Mouse (Mus musculus): ENCODE data around the gene Rrp1b. TPM values are rescaled to one million over a fixed set of nuclear protein-coding genes. Genes with fewer than 3 reads are reported as not detected.

The Rrp1b gene
- polyA plus RNA-seq, 1 experiment from 2014 or later = 65.1 TPM

GRCm38 (mm10) chr17:32034322-32034721 lies 1.6 kb upstream of the Rrp1b start:
- 86% methylated on average over 23 of the region's 23 CpGs for WGBS
- Histone ChIP-seq H3K4me3 (ENCODE audit: low read depth, low read length) (no peak overlapping the region), H3K27me3 (ENCODE audit: control insufficient read depth, insufficient read depth, low read length) (no peaks in the 10 kb centered on the region), H3K36me3 (replicated peaks; ENCODE audit: control insufficient read depth, insufficient read depth, low read depth, low read length) (no peaks in the 10 kb centered on the region), H3K4me2 (ENCODE audit: low read depth, low read length) (no peak overlapping the region), H3K27ac (replicated peaks; ENCODE audit: low read depth, low read length) (no peak overlapping the region), H3K9me3 (replicated peaks; ENCODE audit: control insufficient read depth, low read length) (no peaks in the 10 kb centered on the region), H3K9ac (replicated peaks; ENCODE audit: low read length) (no peak overlapping the region), H3K4me1 (ENCODE audit: control insufficient read depth, insufficient read depth, low read length) (no peaks in the 10 kb centered on the region)
- ATAC-seq (replicated peaks; ENCODE audit: insufficient number of reproducible peaks, low FRiP score, low TSS enrichment, low read depth) (no peak), DNase-seq (ENCODE audit: low spot score) (no peak)

GRCm38 (mm10) chr17:32036509-32037438 lies 874 bp downstream of the Rrp1b start:
- peak; percentile 55 for DNase-seq (ENCODE audit: low spot score)
- no peaks in the 10 kb centered on the region for H3K36me3 ChIP-seq (replicated peaks; ENCODE audit: control insufficient read depth, insufficient read depth, low read depth, low read length)
- ATAC-seq (replicated peaks; ENCODE audit: insufficient number of reproducible peaks, low FRiP score, low TSS enrichment, low read depth) = peak; percentile 57
- H3K4me2 ChIP-seq (ENCODE audit: low read depth, low read length) = peak overlapping the region; percentile 79
- H3K9ac ChIP-seq (replicated peaks; ENCODE audit: low read length) = peak overlapping the region; percentile 89
- peak overlapping the region; percentile 79 for H3K27ac ChIP-seq (replicated peaks; ENCODE audit: low read depth, low read length)
- WGBS = under 1% methylated on average over 46 of the region's 46 CpGs
- no peaks in the 10 kb centered on the region for H3K4me1 ChIP-seq (ENCODE audit: control insufficient read depth, insufficient read depth, low read length)
- peak overlapping the region; percentile 97 for H3K4me3 ChIP-seq (ENCODE audit: low read depth, low read length)
- no peaks in the 10 kb centered on the region for H3K9me3 ChIP-seq (replicated peaks; ENCODE audit: control insufficient read depth, low read length)
- H3K27me3 ChIP-seq (ENCODE audit: control insufficient read depth, insufficient read depth, low read length) = no peaks in the 10 kb centered on the region

GRCm38 (mm10) chr17:32040263-32040662 lies 4.4 kb downstream of the Rrp1b start:
- Histone ChIP-seq H3K4me1 (ENCODE audit: control insufficient read depth, insufficient read depth, low read length) (no peaks in the 10 kb centered on the region), H3K27ac (replicated peaks; ENCODE audit: low read depth, low read length) (no peak overlapping the region), H3K4me2 (ENCODE audit: low read depth, low read length) (no peak overlapping the region), H3K9me3 (replicated peaks; ENCODE audit: control insufficient read depth, low read length) (no peaks in the 10 kb centered on the region), H3K27me3 (ENCODE audit: control insufficient read depth, insufficient read depth, low read length) (no peaks in the 10 kb centered on the region), H3K36me3 (replicated peaks; ENCODE audit: control insufficient read depth, insufficient read depth, low read depth, low read length) (no peaks in the 10 kb centered on the region), H3K4me3 (ENCODE audit: low read depth, low read length) (no peak overlapping the region), H3K9ac (replicated peaks; ENCODE audit: low read length) (no peak overlapping the region)
- ATAC-seq (replicated peaks; ENCODE audit: insufficient number of reproducible peaks, low FRiP score, low TSS enrichment, low read depth) (no peak), DNase-seq (ENCODE audit: low spot score) (no peak)
- 90% methylated on average over 10 of the region's 10 CpGs for WGBS

- Histone ChIP-seq H3K27ac (replicated peaks; ENCODE audit: low read depth, low read length) (no peak overlapping the region), H3K36me3 (replicated peaks; ENCODE audit: control insufficient read depth, insufficient read depth, low read depth, low read length) (no peaks in the 10 kb centered on the region; the same call in none of the 2 replicates), H3K4me3 (ENCODE audit: low read depth, low read length) (no peak overlapping the region), H3K9ac (replicated peaks; ENCODE audit: low read length) (no peak overlapping the region), H3K9me3 (replicated peaks; ENCODE audit: control insufficient read depth, low read length) (no peaks in the 10 kb centered on the region), H3K4me2 (ENCODE audit: low read depth, low read length) (no peak overlapping the region), H3K4me1 (ENCODE audit: control insufficient read depth, insufficient read depth, low read length) (no peaks in the 10 kb centered on the region), H3K27me3 (ENCODE audit: control insufficient read depth, insufficient read depth, low read length) (no peaks in the 10 kb centered on the region)
- WGBS = 88% methylated on average over 5 of the region's 5 CpGs
- DNase-seq (ENCODE audit: low spot score) (no peak), ATAC-seq (replicated peaks; ENCODE audit: insufficient number of reproducible peaks, low FRiP score, low TSS enrichment, low read depth) (no peak)
These were observed 10.6 kb downstream of the Rrp1b start for GRCm38 (mm10) chr17:32046541-32046940.

GRCm38 (mm10) chr17:32048351-32048750 lies 12.5 kb downstream of the Rrp1b start:
- WGBS = 86% methylated on average over 5 of the region's 5 CpGs
- Histone ChIP-seq H3K27ac (replicated peaks; ENCODE audit: low read depth, low read length) (no peak overlapping the region), H3K9me3 (replicated peaks; ENCODE audit: control insufficient read depth, low read length) (no peaks in the 10 kb centered on the region), H3K4me2 (ENCODE audit: low read depth, low read length) (no peak overlapping the region), H3K4me3 (ENCODE audit: low read depth, low read length) (no peak overlapping the region), H3K27me3 (ENCODE audit: control insufficient read depth, insufficient read depth, low read length) (no peaks in the 10 kb centered on the region), H3K36me3 (replicated peaks; ENCODE audit: control insufficient read depth, insufficient read depth, low read depth, low read length) (peaks cover 2% of the 10 kb centered on the region), H3K9ac (replicated peaks; ENCODE audit: low read length) (no peak overlapping the region), H3K4me1 (ENCODE audit: control insufficient read depth, insufficient read depth, low read length) (no peaks in the 10 kb centered on the region)
- DNase-seq (ENCODE audit: low spot score) (no peak), ATAC-seq (replicated peaks; ENCODE audit: insufficient number of reproducible peaks, low FRiP score, low TSS enrichment, low read depth) (no peak)

GRCm38 (mm10) chr17:32049914-32050313 lies 14.0 kb downstream of the Rrp1b start:
- no peak overlapping the region for H3K27ac ChIP-seq (replicated peaks; ENCODE audit: low read depth, low read length)
- H3K4me3 ChIP-seq (ENCODE audit: low read depth, low read length) = no peak overlapping the region
- no peaks in the 10 kb centered on the region for H3K27me3 ChIP-seq (ENCODE audit: control insufficient read depth, insufficient read depth, low read length)
- WGBS = 79% methylated on average over 4 of the region's 4 CpGs
- peaks cover 4% of the 10 kb centered on the region for H3K36me3 ChIP-seq (replicated peaks; ENCODE audit: control insufficient read depth, insufficient read depth, low read depth, low read length)
- no peaks in the 10 kb centered on the region for H3K4me1 ChIP-seq (ENCODE audit: control insufficient read depth, insufficient read depth, low read length)
- H3K9ac ChIP-seq (replicated peaks; ENCODE audit: low read length) = no peak overlapping the region
- H3K4me2 ChIP-seq (ENCODE audit: low read depth, low read length) = no peak overlapping the region
- ATAC-seq (replicated peaks; ENCODE audit: insufficient number of reproducible peaks, low FRiP score, low TSS enrichment, low read depth) (no peak), DNase-seq (ENCODE audit: low spot score) (no peak)
- no peaks in the 10 kb centered on the region for H3K9me3 ChIP-seq (replicated peaks; ENCODE audit: control insufficient read depth, low read length)

- Histone ChIP-seq H3K36me3 (replicated peaks; ENCODE audit: control insufficient read depth, insufficient read depth, low read depth, low read length) (peaks cover 5% of the 10 kb centered on the region), H3K4me3 (ENCODE audit: low read depth, low read length) (no peak overlapping the region), H3K27ac (replicated peaks; ENCODE audit: low read depth, low read length) (no peak overlapping the region), H3K4me1 (ENCODE audit: control insufficient read depth, insufficient read depth, low read length) (no peaks in the 10 kb centered on the region), H3K9ac (replicated peaks; ENCODE audit: low read length) (no peak overlapping the region), H3K9me3 (replicated peaks; ENCODE audit: control insufficient read depth, low read length) (no peaks in the 10 kb centered on the region), H3K27me3 (ENCODE audit: control insufficient read depth, insufficient read depth, low read length) (no peaks in the 10 kb centered on the region), H3K4me2 (ENCODE audit: low read depth, low read length) (no peak overlapping the region)
- 90% methylated on average over 6 of the region's 6 CpGs for WGBS
- no peak for DNase-seq (ENCODE audit: low spot score)
- no peak for ATAC-seq (replicated peaks; ENCODE audit: insufficient number of reproducible peaks, low FRiP score, low TSS enrichment, low read depth)
These were observed 14.7 kb downstream of the Rrp1b start for GRCm38 (mm10) chr17:32050609-32051008.
